Mouse (Mus musculus) inflammation-experienced regulatory T-cells, adult 6 months (primary cell): ENCODE data around the gene Smarcal1. TPM values are rescaled to one million over a fixed set of nuclear protein-coding genes. Genes with fewer than 3 reads are reported as not detected.

Experiments
- ATAC-seq: one replicate; pipeline ENCODE4 v1.8.0; 2017
- polyA plus RNA-seq, 3 experiments: library from polyadenylated mRNA; unstranded; fragments of 100-300 nt; shearing (Covaris generic); gene quantifications; one replicate each; pipeline ENCODE4 v1.2.1; 2017

The Smarcal1 gene
- polyA plus RNA-seq, 3 experiments from 2014 or later, result 10.4 to 15.7 (median 13.7) TPM

DNA sequence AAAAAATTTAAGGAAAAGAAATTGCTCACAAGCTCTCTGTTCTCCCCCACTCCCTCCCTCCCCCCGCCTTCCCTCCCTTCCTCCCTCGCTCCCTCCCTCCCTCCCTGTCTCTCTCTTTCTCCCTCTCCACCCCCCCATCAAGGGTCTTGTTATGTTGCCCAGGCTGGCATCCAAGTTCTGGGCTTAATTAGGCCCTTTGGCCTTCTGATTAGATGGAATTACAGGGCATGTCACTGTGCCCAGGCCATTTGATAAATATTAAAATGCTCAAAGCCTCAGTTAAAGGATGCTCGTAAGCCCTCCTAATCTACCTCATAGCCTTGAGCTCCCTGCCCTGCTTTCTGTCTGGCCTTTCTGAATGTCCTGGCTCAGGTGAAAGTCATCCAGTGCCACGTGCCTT, 7.6 kb downstream of the Smarcal1 start:
- no peak for ATAC-seq

DNA sequence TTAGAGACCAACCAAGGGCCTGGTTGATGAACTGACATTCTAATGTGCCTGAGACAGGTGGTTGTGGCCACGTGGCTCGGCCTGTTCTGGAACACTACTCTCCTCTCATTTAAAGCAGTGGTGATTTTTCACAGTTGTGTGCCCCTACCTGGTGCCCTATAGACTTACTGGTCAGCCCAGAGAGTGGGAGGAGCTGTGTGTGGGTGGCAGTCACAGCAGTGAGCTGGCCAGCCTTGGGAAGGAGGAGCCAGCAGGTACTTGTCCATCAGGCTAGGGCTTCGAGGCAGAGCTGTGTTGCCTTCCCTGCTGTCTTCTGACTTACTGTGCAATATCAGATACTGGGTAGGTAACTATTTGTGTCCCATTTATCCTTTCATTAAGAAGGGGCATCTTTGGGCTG, 9.3 kb downstream of the Smarcal1 start:
- ATAC-seq, result no peak

DNA sequence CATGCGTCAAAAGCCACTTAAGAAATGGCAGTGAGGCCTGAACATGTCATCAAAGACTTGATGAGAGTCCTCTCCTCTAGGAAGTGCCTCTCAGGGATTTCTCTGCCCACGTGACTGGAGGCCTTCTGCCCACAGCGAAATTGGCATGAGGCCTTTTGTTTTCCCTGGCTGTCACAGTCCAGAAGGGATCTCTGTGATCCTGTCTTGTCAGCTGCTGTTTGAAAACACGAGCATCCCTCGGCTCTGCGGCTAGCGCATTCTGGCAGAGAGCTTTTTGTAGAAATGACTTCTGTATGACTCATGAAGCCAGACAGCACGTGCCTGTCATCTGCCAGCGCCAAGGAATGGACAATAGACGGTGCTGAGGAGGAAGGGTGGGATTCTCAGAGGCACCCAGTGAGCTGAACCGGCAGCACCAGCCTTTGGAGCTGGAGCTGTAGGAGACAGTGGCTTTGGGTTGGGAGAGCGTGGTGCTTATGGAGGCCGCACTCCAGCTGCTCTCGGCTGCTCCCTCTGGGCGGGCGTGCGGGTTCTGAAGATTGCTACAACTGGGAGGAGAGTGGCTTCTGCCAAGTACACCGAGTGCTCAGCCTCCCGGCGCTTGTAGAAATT, 10.4 kb downstream of the Smarcal1 start:
- no peak for ATAC-seq

- no peak for ATAC-seq
Observed at GRCm38 (mm10) chr1:72595686-72596085, 12.6 kb downstream of the Smarcal1 start.

DNA sequence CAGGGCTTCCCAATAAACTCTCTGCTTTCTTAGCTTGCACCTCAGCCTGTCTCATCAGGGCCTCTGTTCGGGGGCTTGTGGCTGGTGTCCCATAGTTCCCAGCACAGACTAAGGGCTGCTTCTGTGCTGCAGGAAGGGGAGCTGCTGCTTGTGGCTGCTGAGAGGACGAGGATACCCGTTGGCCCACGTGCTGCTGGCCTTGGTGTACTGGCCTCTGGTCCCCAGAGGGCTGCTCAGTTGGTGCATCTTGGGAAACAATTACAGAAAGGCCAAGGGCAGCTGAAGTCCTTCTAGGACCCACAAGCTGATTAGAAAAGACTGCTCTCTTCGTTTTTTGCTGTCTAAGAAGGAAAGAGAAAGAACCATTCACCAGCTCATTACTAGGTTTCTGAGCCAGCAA, 13.2 kb downstream of the Smarcal1 start:
- ATAC-seq, result no peak

DNA sequence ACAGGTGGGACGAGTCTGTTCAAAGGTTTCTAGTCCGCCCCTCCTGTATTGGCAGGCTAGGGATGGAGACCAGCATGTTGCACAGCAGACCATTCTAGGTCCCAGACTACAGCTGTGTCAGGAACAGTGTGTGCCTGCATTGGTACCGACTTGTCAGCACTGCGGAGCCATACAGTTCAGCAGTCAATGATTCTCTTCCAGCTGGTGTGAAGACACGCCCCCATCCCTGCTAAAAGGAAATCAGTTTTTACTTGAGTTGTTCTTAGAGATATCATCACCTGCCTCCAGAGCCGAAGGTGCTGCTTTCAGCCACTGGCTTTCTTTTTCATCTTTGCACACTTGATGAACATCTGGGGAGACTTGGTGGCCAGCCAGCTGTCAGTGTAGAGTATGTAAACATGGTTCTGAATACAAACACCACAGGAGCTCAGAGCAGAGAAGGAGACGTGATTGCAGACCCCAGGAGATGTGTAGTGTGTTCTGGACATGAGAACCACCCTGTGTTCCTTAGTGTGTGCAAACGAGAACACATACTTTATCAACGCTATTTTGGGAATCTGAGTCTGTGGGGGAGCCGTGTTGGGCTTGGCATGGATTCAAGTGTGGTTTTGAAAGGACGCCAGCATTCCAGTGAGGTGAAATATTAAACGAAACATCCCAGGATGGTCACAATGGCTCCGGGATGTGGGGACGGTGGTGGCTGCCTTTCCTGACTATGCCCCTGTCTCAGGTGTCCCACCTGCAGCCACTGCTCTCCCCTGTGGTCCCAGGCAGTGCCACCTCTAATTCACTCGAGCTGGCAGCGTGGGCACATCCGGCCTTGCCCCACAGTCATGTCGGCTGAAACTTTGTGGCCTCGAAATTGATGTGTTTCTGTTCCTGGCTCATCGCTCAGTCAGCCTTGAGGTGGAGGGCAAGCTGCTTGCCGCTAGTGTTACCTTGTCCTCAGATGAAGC, 16.4 kb downstream of the Smarcal1 start:
- ATAC-seq, result no peak

GRCm38 (mm10) chr1:72600778-72601177, 17.7 kb downstream of the Smarcal1 start:
- no peak for ATAC-seq

DNA sequence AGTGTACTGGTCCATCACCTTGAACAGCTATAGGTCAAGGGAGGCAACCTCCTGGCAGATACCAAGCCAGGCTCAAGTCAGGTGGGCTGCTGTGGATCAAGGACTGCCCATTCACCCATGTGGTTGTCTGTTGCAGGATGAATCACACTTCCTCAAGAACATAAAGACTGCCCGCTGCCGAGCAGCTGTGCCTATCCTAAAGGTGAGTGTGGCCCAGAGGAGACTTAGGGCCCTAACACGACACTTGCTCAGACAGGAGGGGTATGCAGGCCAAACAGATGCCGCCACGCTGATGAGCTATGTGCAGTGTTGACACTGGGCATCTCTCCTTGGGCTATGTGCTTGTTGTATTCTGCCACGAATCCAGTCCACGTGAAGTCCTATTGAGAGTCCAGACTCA, 18.2 kb downstream of the Smarcal1 start:
- no peak for ATAC-seq

DNA sequence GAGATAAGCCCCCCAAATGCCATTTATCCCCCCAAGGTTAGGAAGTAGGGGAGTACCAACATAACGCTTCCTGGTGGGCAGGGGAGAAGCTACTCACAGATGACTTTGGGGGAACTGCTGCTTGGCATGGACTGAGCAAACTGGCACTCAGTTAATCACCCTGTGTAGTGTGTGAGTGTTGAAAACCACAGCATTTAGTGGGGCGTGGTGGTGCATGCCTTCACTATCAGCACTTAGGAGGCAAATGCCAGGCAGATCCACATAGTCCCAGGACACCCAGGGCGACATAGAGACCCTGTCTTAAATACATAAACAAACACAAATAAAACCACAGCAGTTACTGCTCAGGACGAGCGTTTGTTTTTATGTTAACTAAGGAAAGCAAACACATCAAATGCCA, 19.1 kb downstream of the Smarcal1 start:
- ATAC-seq, result no peak

DNA sequence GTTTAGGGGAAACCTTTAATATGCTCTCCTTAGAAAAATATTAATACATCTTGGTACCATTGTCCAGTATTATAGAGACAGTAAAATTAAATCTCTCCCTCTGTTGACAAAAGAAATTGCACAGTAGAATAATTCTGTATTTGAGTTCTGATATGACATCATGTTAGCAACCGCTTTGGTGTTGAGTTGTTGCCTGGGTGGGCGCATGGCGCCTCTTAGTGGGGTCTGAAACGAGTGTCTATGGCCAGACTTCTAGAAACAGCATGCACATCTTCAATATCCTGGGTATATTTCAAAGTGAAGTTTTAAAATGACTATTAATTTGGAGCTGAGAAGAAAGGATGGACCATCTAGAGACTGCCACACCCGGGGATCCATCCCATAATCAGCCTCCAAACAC, 19.8 kb downstream of the Smarcal1 start:
- no peak for ATAC-seq

DNA sequence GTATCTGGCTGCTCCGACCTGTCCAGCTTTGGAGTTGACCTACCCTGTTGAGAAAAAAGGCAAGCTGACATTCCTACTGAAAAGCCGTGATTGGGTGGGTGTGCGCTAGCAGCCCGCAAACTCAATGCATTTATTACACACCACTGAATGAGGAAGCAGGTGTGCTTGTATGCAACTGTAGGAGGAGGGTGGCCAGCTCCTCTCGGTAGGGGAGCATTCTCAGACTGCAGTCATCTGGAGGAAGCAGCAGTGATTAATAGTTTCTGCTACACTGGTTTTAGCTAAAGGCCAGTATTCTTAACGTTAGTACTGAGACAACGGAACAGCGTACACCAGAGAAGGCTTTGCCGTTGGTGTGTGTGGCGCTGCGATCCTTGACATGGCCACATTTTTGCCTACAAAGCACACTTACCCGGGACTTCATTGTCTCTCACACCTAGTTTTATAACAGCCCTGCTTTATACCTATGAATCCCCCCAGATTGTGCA, 23.2 kb downstream of the Smarcal1 start:
- no peak for ATAC-seq

- no peak for ATAC-seq
Observed at GRCm38 (mm10) chr1:72609129-72609528, 26.1 kb downstream of the Smarcal1 start.

DNA sequence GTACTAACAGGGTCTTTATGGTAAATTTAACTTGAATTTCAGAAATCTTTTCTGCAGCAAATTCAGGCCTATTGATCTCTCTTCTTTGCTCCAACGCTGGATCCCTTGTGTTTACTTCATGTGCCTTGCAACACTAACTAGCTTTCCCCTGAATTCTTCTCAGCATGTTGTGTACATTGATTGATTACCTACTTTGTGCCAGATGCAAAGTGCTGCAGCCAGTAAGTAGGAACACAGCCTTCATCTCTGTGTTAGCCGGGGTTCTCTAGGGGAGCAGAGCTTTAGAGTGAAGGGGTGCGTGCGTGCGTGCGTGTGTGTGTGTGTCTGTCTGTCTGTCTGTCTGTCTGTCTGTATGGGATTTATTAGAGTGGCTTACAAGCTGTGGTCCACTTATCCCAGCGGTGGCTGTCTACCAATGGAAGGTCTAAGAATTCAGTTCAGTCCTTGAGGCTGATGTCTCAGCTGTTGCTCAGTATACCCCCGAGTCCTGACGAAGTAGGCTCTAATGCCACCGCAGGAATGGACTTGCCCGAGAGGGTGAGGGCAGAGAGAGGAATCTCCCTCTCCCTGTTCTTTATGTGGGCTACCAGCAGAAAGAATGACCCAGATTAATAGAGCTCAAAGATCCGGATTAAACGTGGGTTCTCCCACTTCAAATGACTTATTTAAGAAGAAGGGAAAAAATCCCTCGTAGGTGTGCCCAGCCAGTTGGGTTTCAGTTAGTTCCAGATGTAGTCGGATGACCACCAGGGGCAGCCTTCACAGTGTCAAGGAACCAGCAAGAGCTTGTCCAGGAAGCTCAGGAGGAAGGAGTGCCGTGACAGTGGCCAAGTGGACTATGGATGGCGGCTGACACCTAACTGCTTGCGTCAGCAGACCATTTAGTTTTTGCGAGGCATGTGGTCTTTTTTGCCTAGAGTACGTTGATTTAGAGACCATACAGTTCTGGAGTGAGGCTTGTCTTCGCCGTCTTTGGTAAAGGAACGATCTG, 27.1 kb downstream of the Smarcal1 start:
- ATAC-seq, result no peak

- ATAC-seq, result no peak
Observed at GRCm38 (mm10) chr1:72612172-72612571, 29.1 kb downstream of the Smarcal1 start.

- ATAC-seq, result no peak
Observed at GRCm38 (mm10) chr1:72635221-72635620, 52.2 kb downstream of the Smarcal1 start.

GRCm38 (mm10) chr1:72640658-72641410, 57.8 kb downstream of the Smarcal1 start:
- ATAC-seq, result no peak

- no peak for ATAC-seq
Observed at GRCm38 (mm10) chr1:72673070-72673469, 90.0 kb downstream of the Smarcal1 start.
